ENCODE assay signal across 22 mouse cellular contexts in genomic region chr1:185308334-185308733, GRCm38 (mm10). TPM values are rescaled to one million over a fixed set of nuclear protein-coding genes. Genes with fewer than 3 reads are reported as not detected.
DNase-seq lines count a peak whose midpoint lies in the region; ATAC-seq and TF ChIP-seq lines count a peak whose summit lies in the region.
"Had no signal": no experiment of that assay in that cellular context is flagged by ENCODE, and none has a peak within 500 bp of the region (broad histone marks: within the 10 kb centered on the region; RNA-seq: fewer than 3 reads in every experiment).

No protein-coding gene starts in this region.

- intact Hi-C loops in gastrocnemius, adult 2 months (cut with DNase I), result no loop called here
- intact Hi-C loops in heart, postnatal 10 days (cut with DNase I), result no loop called here

- WGBS in heart, embryonic 14.5 days, result 94% methylated on average over 2 of the region's 2 CpGs
- WGBS in intestine, postnatal 0 days, result 44% methylated on average over 2 of the region's 2 CpGs

- peak overlapping the region; percentile 71 for H3K27ac ChIP-seq in gastrocnemius, adult 2 months
- H3K27ac ChIP-seq in heart, embryonic 14.5 days (replicated peaks in 1 of 2; ENCODE audit: control insufficient read depth in 1 of 2, insufficient read depth in 1 of 2, low read depth in 2 of 2, low read length in 2 of 2), result peak overlapping the region in 1 of 2 experiments; percentile 67; a peak in 2 of 4 replicates
- H3K27ac ChIP-seq in brown adipose tissue, adult 24 weeks (replicated peaks; ENCODE audit: low read depth, low read length), result peak overlapping the region; percentile 83
- peak overlapping the region; percentile 80 for H3K27ac ChIP-seq in intestine, postnatal 0 days (ENCODE audit: low read depth, low read length)
- H3K27ac ChIP-seq: embryonic facial prominence, embryonic 13.5 days; forebrain, embryonic 12.5 days; hindbrain, embryonic 13.5 days; hindbrain, postnatal 0 days had no signal

- ATAC-seq in heart, embryonic 14.5 days (ENCODE audit: insufficient number of reproducible peaks, insufficient read depth, low FRiP score, low read depth), result no peak
- peak; percentile 70 for ATAC-seq in intestine, postnatal 0 days
- ATAC-seq: CD4-positive, CD25-positive, alpha-beta regulatory T cell, adult 4 months; forebrain, embryonic 16.5 days; hindbrain, postnatal 0 days had no signal

- DNase-seq in gastrocnemius, adult 2 months, result no peak
- DNase-seq in gastrocnemius, adult 8-10 months (ENCODE audit: low spot score in 2 of 2), result no peak
- no peak for DNase-seq in heart, postnatal 10 days
- DNase-seq in spleen, adult 12 weeks (ENCODE audit: low spot score), result no peak
- DNase-seq in spleen, postnatal 10 days (ENCODE audit: low spot score in 2 of 2), result no peak
- DNase-seq: B cell, adult 2 months; cerebellum, adult 18-20 months; cerebellum, adult 9-11 months; cerebellum, postnatal 36 days; gastrocnemius, postnatal 36 days; kidney, adult 11 months; kidney, adult 9 months had no signal

- H3K4me3 ChIP-seq in gastrocnemius, adult 2 months, result no peak overlapping the region
- no peak overlapping the region for H3K4me3 ChIP-seq in heart, embryonic 14.5 days (ENCODE audit: control insufficient read depth in 1 of 2, insufficient read depth in 1 of 2, low read depth in 1 of 2, low read length in 2 of 2)
- H3K4me3 ChIP-seq in brown adipose tissue, adult 24 weeks (ENCODE audit: insufficient read depth, low read depth, low read length), result no peak overlapping the region
- 0 out of 2 replicates have a peak overlapping the region, but pooled peaks have one; percentile 4 for H3K4me3 ChIP-seq in intestine, postnatal 0 days (ENCODE audit: low read depth, low read length)
- H3K4me3 ChIP-seq: embryonic facial prominence, embryonic 13.5 days; forebrain, embryonic 12.5 days; hindbrain, embryonic 13.5 days had no signal

- no peak for TF ChIP-seq CTCF in gastrocnemius, adult 2 months (IDR thresholded peaks at IDR 0.05)
- TF ChIP-seq CTCF in intestine, postnatal 0 days (IDR thresholded peaks at IDR 0.05; ENCODE audit: low read depth), result no peak

- H3K9ac ChIP-seq in heart, embryonic 14.5 days (ENCODE audit: low read length), result no peak overlapping the region
- no peak overlapping the region for H3K9ac ChIP-seq in intestine, postnatal 0 days (ENCODE audit: low read depth, low read length)
- H3K9ac ChIP-seq: embryonic facial prominence, embryonic 13.5 days; forebrain, embryonic 12.5 days; hindbrain, embryonic 13.5 days had no signal

- H3K9me3 ChIP-seq in heart, embryonic 14.5 days (ENCODE audit: control insufficient read depth, low read length), result no peaks in the 10 kb centered on the region; the same call in 1 of the 2 replicates
- H3K9me3 ChIP-seq in intestine, postnatal 0 days (ENCODE audit: control insufficient read depth), result no peaks in the 10 kb centered on the region
- H3K9me3 ChIP-seq: embryonic facial prominence, embryonic 13.5 days; forebrain, embryonic 12.5 days; G1E; hindbrain, embryonic 13.5 days had no signal

- H3K36me3 ChIP-seq in heart, embryonic 14.5 days (ENCODE audit: control insufficient read depth, insufficient read depth, low read length), result peaks cover 25% of the 10 kb centered on the region
- H3K36me3 ChIP-seq in intestine, postnatal 0 days (ENCODE audit: control insufficient read depth, insufficient read depth), result peaks cover 14% of the 10 kb centered on the region

- H3K27me3 ChIP-seq in heart, embryonic 14.5 days (ENCODE audit: control insufficient read depth, insufficient read depth, low read length), result no peaks in the 10 kb centered on the region
- no peaks in the 10 kb centered on the region for H3K27me3 ChIP-seq in intestine, postnatal 0 days (replicated peaks; ENCODE audit: control insufficient read depth, insufficient read depth, low read length)
- H3K27me3 ChIP-seq: embryonic facial prominence, embryonic 13.5 days; forebrain, embryonic 12.5 days; hindbrain, embryonic 13.5 days had no signal

- H3K4me1 ChIP-seq in heart, embryonic 14.5 days (ENCODE audit: control insufficient read depth in 2 of 2, insufficient read depth in 2 of 2, low read length in 2 of 2), result peaks cover 4 to 16% of the 10 kb centered on the region in 2 experiments
- H3K4me1 ChIP-seq in brown adipose tissue, adult 24 weeks (ENCODE audit: control insufficient read depth, insufficient read depth, insufficient read length, low read length), result no peaks in the 10 kb centered on the region; the same call in 1 of the 2 replicates
- peaks cover 6% of the 10 kb centered on the region; the same call in 1 of the 2 replicates for H3K4me1 ChIP-seq in intestine, postnatal 0 days (replicated peaks; ENCODE audit: control insufficient read depth, insufficient read depth, low read length)
- H3K4me1 ChIP-seq: embryonic facial prominence, embryonic 13.5 days; forebrain, embryonic 12.5 days; hindbrain, embryonic 13.5 days had no signal

- peak overlapping the region; percentile 34; the same call in 1 of the 2 replicates for H3K4me2 ChIP-seq in heart, embryonic 14.5 days (ENCODE audit: low read length)
- H3K4me2 ChIP-seq in intestine, postnatal 0 days (replicated peaks; ENCODE audit: low read depth), result peak overlapping the region; percentile 44
- H3K4me2 ChIP-seq: embryonic facial prominence, embryonic 13.5 days; forebrain, embryonic 12.5 days; hindbrain, embryonic 13.5 days had no signal

RNA-seq across cellular contexts. Expression of gene Iars2, which starts 20.9 kb away (rescaled TPM):
- total RNA-seq in gastrocnemius, adult 2 months (2021), result 10 to 100 TPM; 35.2 to 43.2 TPM
- 10 to 100 TPM; 38.0 to 43.6 (median 41.7) TPM for total RNA-seq in gastrocnemius, adult 8-10 months (2022)
- 43.9 and 46.6 TPM in 2 replicates for polyA plus RNA-seq in heart, embryonic 14.5 days (2014; fragmentation: Nextera tagmentation; extraction: Ambion mirVana)
- 10 to 100 TPM; 72.1 to 72.3 TPM for total RNA-seq in heart, postnatal 10 days (2021)
- polyA plus RNA-seq in brown adipose tissue, adult 24 weeks (2012; ENCODE audit: insufficient read depth, insufficient read length, missing spikeins), result 71.9 and 72.7 TPM in 2 replicates
- 64.1 and 64.9 TPM in 2 replicates for polyA plus RNA-seq in intestine, postnatal 0 days (2015; fragmentation: Nextera tagmentation; extraction: Ambion mirVana)

RNA-seq across cellular contexts. Expression of gene Bpnt1, which starts 23.6 kb away (rescaled TPM):
- 10 to 100 TPM; 14.7 to 23.0 TPM for total RNA-seq in gastrocnemius, adult 2 months (2021)
- 10 to 100 TPM; 14.9 to 28.3 (median 18.1) TPM for total RNA-seq in gastrocnemius, adult 8-10 months (2022)
- 24.1 and 25.4 TPM in 2 replicates for polyA plus RNA-seq in heart, embryonic 14.5 days (2014; fragmentation: Nextera tagmentation; extraction: Ambion mirVana)
- 10 to 100 TPM; 30.6 to 32.6 TPM for total RNA-seq in heart, postnatal 10 days (2021)
- 79.7 TPM in 2 replicates for polyA plus RNA-seq in brown adipose tissue, adult 24 weeks (2012; ENCODE audit: insufficient read depth, insufficient read length, missing spikeins)
- 302 and 311 TPM in 2 replicates for polyA plus RNA-seq in intestine, postnatal 0 days (2015; fragmentation: Nextera tagmentation; extraction: Ambion mirVana)

RNA-seq across cellular contexts. Expression of gene Eprs, which starts 54.5 kb away (rescaled TPM):
- 100 to 1,000 TPM; 134 to 157 TPM for total RNA-seq in gastrocnemius, adult 2 months (2021)
- total RNA-seq in gastrocnemius, adult 8-10 months (2022), result 100 to 1,000 TPM; 138 to 148 (median 142) TPM
- 103 TPM in 2 replicates for polyA plus RNA-seq in heart, embryonic 14.5 days (2014; fragmentation: Nextera tagmentation; extraction: Ambion mirVana)
- total RNA-seq in heart, postnatal 10 days (2021), result 10 to 100 TPM; 74.3 to 75.4 TPM
- 35.6 and 40.4 TPM in 2 replicates for polyA plus RNA-seq in brown adipose tissue, adult 24 weeks (2012; ENCODE audit: insufficient read depth, insufficient read length, missing spikeins)
- polyA plus RNA-seq in intestine, postnatal 0 days (2015; fragmentation: Nextera tagmentation; extraction: Ambion mirVana), result 43.2 and 48.1 TPM in 2 replicates
